Mouse (Mus musculus): ENCODE data around the gene Tex14. TPM values are rescaled to one million over a fixed set of nuclear protein-coding genes. Genes with fewer than 3 reads are reported as not detected.
"Not testable (repeated sequence)": the region's sequence is repeated elsewhere in the genome, so short reads cannot be mapped to it uniquely, and the experiment has no call there.

Gene Tex14
- polyA plus RNA-seq, 1 experiment from 2014 or later: 0.60 TPM

DNA sequence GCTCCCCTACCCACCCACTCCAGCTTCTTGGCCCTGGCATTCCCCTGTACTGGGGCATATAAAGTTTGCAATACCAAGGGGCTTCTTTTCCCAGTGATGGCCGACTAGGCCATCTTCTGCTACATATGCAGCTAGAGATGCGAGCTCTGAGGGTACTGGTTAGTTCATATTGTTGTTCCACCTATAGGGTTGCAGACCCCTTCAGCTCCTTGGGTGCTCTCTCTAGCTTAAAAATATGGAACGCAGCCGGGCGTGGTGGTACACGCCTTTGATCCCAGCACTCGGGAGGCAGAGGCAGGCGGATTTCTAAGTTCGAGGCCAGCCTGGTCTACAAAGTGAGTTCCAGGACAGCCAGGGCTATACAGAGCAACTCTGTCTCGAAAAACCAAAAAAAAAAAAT lies 39.2 kb downstream of the Tex14 start:
- WGBS: 74% methylated on average over 10 of the region's 10 CpGs
- not testable (repeated sequence) for H3K9ac ChIP-seq (replicated peaks); H3K4me2 ChIP-seq (replicated peaks); H3K9me3 ChIP-seq; ATAC-seq (ENCODE audit: low FRiP score, low read depth); H3K36me3 ChIP-seq; H3K4me3 ChIP-seq; H3K4me1 ChIP-seq
- peaks cover 18% of the 10 kb centered on the region; the same call in 1 of the 2 replicates for H3K27me3 ChIP-seq
- H3K27ac ChIP-seq (replicated peaks): peak overlapping the region; percentile 82; the same call in 1 of the 2 replicates

- no peaks in the 10 kb centered on the region for H3K36me3 ChIP-seq
- H3K4me2 ChIP-seq (replicated peaks): 0 out of 2 replicates have a peak overlapping the region, but pooled peaks have one; percentile 9
- 0 out of 2 replicates have a peak overlapping the region, but pooled peaks have one; percentile 17 for H3K27ac ChIP-seq (replicated peaks)
- 8% methylated on average over 16 of the region's 16 CpGs for WGBS
- no peak overlapping the region for H3K9ac ChIP-seq (replicated peaks)
- no peaks in the 10 kb centered on the region for H3K9me3 ChIP-seq
- H3K4me3 ChIP-seq: no peak overlapping the region
- ATAC-seq (ENCODE audit: low FRiP score, low read depth): no peak
- peaks cover 11% of the 10 kb centered on the region; the same call in 1 of the 2 replicates for H3K27me3 ChIP-seq
- H3K4me1 ChIP-seq: peaks cover 9% of the 10 kb centered on the region
Measured at GRCm38 (mm10) chr11:87444735-87445428, 40.0 kb downstream of the Tex14 start.

DNA sequence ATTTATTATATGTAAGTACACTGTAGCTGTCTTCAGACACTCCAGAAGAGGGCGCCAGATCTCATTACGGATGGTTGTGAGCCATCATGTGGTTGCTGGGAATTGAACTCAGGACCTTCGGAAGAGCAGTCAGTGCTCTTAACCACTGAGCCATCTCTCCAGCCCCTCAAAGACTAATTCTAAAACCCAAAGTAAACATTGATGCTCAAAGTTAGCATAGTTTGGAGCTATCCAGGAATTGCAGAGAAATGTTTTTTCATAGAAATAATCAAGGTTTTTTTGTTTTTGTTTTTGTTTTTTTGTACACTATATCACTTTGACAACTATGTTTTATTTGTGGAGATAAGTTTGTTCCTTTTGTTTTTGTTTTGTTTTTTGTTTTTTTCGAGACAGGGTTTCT lies 40.7 kb downstream of the Tex14 start:
- H3K4me1 ChIP-seq; H3K9me3 ChIP-seq; H3K27ac ChIP-seq (replicated peaks); ATAC-seq (ENCODE audit: low FRiP score, low read depth); H3K9ac ChIP-seq (replicated peaks); H3K4me2 ChIP-seq (replicated peaks); H3K36me3 ChIP-seq; H3K4me3 ChIP-seq: not testable (repeated sequence)
- H3K27me3 ChIP-seq: peaks cover 11% of the 10 kb centered on the region; the same call in 1 of the 2 replicates
- 54% methylated on average over 4 of the region's 4 CpGs for WGBS

DNA sequence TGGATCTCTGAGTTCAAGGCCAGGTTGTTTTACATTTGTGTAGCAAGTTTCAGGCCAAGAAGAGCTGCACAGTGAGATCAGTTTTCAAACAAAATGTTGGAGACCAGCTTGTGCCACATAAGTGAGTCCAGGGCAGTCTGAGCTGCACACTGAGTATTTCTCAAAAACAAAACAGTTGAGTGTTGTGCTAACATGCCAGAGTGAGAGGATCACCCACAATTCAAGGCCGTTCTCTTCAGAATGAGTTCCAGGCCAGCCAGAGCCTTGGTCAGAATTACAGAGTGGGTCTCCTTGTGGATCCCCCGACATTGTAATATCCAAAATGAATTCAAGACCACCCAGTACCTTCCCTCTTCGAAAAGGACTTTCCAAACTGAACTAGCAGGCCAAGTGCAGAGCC lies 41.3 kb downstream of the Tex14 start:
- Histone ChIP-seq H3K27me3 (peaks cover 10% of the 10 kb centered on the region; the same call in 1 of the 2 replicates), H3K36me3 (no peaks in the 10 kb centered on the region), H3K9me3 (no peaks in the 10 kb centered on the region), H3K27ac (replicated peaks) (no peak overlapping the region), H3K9ac (replicated peaks) (no peak overlapping the region), H3K4me2 (replicated peaks) (no peak overlapping the region), H3K4me3 (no peak overlapping the region), H3K4me1 (peaks cover 9% of the 10 kb centered on the region)
- WGBS: 86% methylated on average over 3 of the region's 3 CpGs
- no peak for ATAC-seq (ENCODE audit: low FRiP score, low read depth)

DNA sequence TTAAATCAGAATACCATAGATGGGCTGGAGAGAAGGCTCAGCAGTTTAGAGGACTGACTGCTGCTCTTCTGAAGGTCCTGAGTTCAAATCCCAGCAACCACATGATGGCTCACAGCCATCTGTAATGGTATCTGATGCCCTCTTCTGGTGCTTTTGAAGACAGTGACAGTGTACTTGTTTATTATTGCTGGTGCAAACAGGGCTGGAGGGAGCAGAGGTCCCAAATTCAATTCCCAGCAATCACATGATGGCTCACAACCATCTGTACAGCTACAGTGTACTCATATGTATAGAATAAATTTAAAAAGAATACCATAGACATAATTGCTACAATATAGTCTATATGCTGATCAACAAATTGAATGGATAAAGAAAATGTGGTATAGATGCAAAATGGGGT lies 42.6 kb downstream of the Tex14 start:
- H3K27ac ChIP-seq (replicated peaks): no peak overlapping the region
- no peaks in the 10 kb centered on the region for H3K27me3 ChIP-seq
- no peaks in the 10 kb centered on the region for H3K36me3 ChIP-seq
- no peak overlapping the region for H3K9ac ChIP-seq (replicated peaks)
- no peak for ATAC-seq (ENCODE audit: low FRiP score, low read depth)
- H3K4me2 ChIP-seq (replicated peaks): no peak overlapping the region
- H3K4me3 ChIP-seq: no peak overlapping the region
- H3K9me3 ChIP-seq: no peaks in the 10 kb centered on the region
- peaks cover 9% of the 10 kb centered on the region for H3K4me1 ChIP-seq

DNA sequence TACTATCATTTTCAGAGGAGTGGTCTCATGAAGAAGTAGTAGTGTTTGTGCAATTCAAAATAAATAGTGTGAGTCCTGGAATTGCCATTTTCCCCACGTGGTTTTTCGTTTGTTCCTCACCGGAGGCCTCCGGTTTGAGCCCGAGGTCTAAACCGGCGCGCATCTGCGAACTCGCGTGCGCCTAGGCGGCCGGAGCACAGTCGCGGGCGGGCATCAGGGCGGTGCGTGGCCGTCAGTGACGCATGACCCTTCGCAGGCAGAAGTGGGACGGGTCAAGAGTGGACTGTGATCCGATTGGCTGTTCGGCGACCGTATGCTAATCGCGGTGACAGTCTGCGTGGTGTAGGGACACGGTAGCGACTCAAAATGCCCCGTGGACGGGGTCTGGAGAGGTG lies 43.2 kb downstream of the Tex14 start:
- peak overlapping the region; percentile 59 for H3K4me2 ChIP-seq (replicated peaks)
- H3K27me3 ChIP-seq, H3K9me3 ChIP-seq, H3K36me3 ChIP-seq, H3K4me1 ChIP-seq: not testable (repeated sequence)
- peak overlapping the region; percentile 35 for H3K4me3 ChIP-seq
- H3K27ac ChIP-seq (replicated peaks): peak overlapping the region; percentile 52
- peak overlapping the region; percentile 43; the same call in 1 of the 2 replicates for H3K9ac ChIP-seq (replicated peaks)
- peak; percentile 96 for ATAC-seq (ENCODE audit: low FRiP score, low read depth)
- under 1% methylated on average over 32 of the region's 34 CpGs for whole genome bisulfite sequencing

GRCm38 (mm10) chr11:87448476-87449199 lies 43.8 kb downstream of the Tex14 start:
- H3K9me3 ChIP-seq; H3K4me3 ChIP-seq; H3K27me3 ChIP-seq; H3K36me3 ChIP-seq; H3K4me1 ChIP-seq; H3K9ac ChIP-seq (replicated peaks): not testable (repeated sequence)
- H3K4me2 ChIP-seq (replicated peaks): 0 out of 2 replicates have a peak overlapping the region, but pooled peaks have one; percentile 59
- H3K27ac ChIP-seq (replicated peaks): peak overlapping the region; percentile 63
- ATAC-seq (ENCODE audit: low FRiP score, low read depth): peak; percentile 96
- 0% methylated on average over 5 of the region's 32 CpGs for WGBS

- WGBS: 16% methylated on average over 3 of the region's 3 CpGs
- Histone ChIP-seq H3K27me3 (no peaks in the 10 kb centered on the region), H3K36me3 (no peaks in the 10 kb centered on the region), H3K9me3 (no peaks in the 10 kb centered on the region), H3K4me1 (peaks cover 9% of the 10 kb centered on the region), H3K27ac (replicated peaks) (peak overlapping the region; percentile 63), H3K4me2 (replicated peaks) (no peak overlapping the region), H3K9ac (replicated peaks) (no peak overlapping the region), H3K4me3 (no peak overlapping the region)
- no peak for ATAC-seq (ENCODE audit: low FRiP score, low read depth)
Measured at GRCm38 (mm10) chr11:87449200-87449547, 44.3 kb downstream of the Tex14 start.

DNA sequence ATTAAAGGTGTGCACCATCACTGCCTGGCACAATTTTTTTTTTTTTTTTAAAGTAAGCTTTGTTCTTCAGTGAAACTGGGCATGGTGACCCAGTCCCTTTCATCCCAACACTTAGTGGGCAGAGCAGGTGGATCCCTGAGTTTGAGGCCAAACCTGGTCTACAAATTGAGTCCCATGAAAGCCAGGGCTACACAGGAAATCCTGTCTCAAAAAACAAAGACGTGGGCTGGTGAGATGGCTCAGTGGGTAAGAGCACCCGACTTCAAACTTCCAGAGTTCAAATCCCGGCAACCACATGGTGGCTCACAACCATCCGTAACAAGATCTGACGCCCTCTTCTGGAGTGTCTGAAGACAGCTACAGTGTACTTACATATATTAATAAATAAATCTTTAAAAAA lies 45.0 kb downstream of the Tex14 start:
- H3K4me1 ChIP-seq; H3K36me3 ChIP-seq; H3K9me3 ChIP-seq; H3K27me3 ChIP-seq; H3K4me3 ChIP-seq; H3K4me2 ChIP-seq (replicated peaks); H3K27ac ChIP-seq (replicated peaks); ATAC-seq (ENCODE audit: low FRiP score, low read depth); H3K9ac ChIP-seq (replicated peaks): not testable (repeated sequence)
- WGBS: 68% methylated on average over 5 of the region's 5 CpGs

DNA sequence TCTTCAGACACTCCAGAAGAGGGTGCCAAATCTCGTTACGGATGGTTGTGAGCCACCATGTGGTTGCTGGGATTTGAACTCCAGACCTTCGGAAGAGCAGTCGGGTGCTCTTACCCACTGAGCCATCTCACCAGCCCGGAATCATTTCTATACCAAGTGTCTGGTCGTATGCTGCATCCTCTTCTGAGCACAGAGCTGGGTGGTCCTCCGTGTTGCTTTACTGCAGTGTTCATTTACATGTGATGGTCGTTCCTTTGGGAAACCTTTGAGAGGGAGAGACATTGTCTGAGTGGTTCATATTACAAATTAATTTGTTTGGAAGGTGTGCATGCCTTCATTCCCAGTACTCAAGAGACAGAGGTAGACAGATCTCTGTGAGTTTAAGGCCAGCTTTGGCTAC lies 47.9 kb downstream of the Tex14 start:
- WGBS: 79% methylated on average over 8 of the region's 8 CpGs
- H3K9ac ChIP-seq (replicated peaks); ATAC-seq (ENCODE audit: low FRiP score, low read depth); H3K9me3 ChIP-seq; H3K36me3 ChIP-seq; H3K4me3 ChIP-seq; H3K4me2 ChIP-seq (replicated peaks); H3K27me3 ChIP-seq; H3K4me1 ChIP-seq; H3K27ac ChIP-seq (replicated peaks): not testable (repeated sequence)

DNA sequence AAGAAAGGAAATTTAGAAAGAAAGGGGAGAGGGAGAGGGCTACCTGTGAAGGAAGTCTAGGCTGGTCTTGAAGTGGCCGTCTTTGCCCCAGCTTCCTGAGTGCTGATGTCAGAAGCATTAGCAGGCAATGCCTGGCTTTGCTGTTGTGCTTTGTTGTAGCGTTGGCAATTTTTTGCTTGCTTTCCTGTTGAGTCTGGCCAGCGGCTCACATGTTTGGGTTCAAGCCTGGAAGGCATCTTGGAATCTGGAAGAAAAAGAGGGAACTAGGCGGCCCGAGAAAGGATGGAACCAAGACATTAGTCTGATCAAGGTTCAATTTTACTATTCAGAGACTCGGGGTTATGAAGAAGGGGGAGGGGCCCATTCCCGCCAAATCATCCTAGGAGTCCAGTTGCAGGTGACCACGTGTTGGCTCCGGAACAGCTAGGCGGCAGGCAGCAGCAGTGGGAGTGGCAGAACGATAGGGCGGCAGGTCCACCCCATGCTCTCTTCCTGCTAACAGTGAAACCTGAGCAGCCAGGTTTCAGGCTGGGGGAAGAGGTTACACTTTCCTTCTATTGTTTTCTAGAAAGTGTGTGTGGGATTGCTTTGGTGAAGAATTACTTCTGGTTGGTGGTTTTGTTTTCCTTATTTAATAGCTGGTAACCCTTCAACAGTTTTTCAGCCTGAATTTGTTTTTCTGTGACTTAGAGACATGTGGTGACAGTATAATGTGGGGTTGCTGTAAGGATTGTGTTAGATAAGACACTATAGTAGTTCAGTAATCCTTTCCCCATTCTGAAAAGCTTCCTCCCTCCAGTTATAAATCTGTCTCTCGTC lies 48.6 kb downstream of the Tex14 start:
- Histone ChIP-seq H3K36me3 (no peaks in the 10 kb centered on the region), H3K27me3 (no peaks in the 10 kb centered on the region), H3K9me3 (no peaks in the 10 kb centered on the region), H3K4me3 (no peak overlapping the region), H3K4me2 (replicated peaks) (no peak overlapping the region), H3K27ac (replicated peaks) (no peak overlapping the region), H3K4me1 (peaks cover 2% of the 10 kb centered on the region; the same call in 1 of the 2 replicates), H3K9ac (replicated peaks) (no peak overlapping the region)
- no peak for ATAC-seq (ENCODE audit: low FRiP score, low read depth)
- WGBS: 34% methylated on average over 13 of the region's 13 CpGs
